Mouse (Mus musculus): ENCODE results near the gene Actr1b. TPM values are rescaled to one million over a fixed set of nuclear protein-coding genes. Genes with fewer than 3 reads are reported as not detected.
A peak's percentile ranks its signal among the peaks of the same experiment; 100 is the strongest.

Gene Actr1b
- 97.8 and 99.8 TPM in 2 replicates for polyA plus RNA-seq (2015; fragmentation: Nextera tagmentation; extraction: Ambion mirVana)

GRCm38 (mm10) chr1:36714311-36714710 lies at the start of gene Actr1b:
Actr1b (minus strand) TSS chr1:36714422.
- ATAC-seq (replicated peaks): no peak
- Histone ChIP-seq H3K36me3 (no peaks in the 10 kb centered on the region), H3K9ac (replicated peaks) (no peak within 1 kb of the TSS), H3K4me1 (peaks cover 6% of the 10 kb centered on the region; the same call in 1 of the 2 replicates), H3K27me3 (no peaks in the 10 kb centered on the region), H3K27ac (replicated peaks) (no peak within 1 kb of the TSS), H3K4me2 (replicated peaks) (no peak within 1 kb of the TSS), H3K9me3 (no peaks in the 10 kb centered on the region), H3K4me3 (no peak within 1 kb of the TSS)
- WGBS: 83% methylated on average over 5 of the region's 5 CpGs

DNA sequence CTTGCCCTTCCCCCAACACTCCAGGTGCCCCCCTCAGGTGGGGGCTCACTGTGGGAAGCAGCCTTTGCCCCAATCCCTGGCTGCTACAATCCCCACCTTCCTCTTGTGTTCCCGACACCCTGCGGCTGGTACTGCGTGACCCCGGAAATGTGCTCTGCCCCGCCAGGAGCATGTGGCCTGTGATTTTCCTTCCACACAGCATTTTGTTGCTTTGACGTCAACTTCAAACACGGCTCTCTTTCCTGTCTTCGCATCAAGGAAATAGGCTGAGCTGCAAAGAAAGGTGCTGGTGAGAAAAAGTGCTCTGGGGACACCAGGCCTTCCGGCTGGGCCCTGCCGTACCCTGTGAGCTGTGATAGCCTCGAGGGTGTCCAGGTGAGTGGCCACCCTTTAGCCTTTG lies 47.3 kb upstream of the Actr1b start, which contains the start of gene Zap70:
Zap70 (plus strand) TSS at position 231 of the 400 bp plus-strand sequence.
- Histone ChIP-seq H3K4me3 (no peak within 1 kb of the TSS), H3K4me2 (replicated peaks) (no peak within 1 kb of the TSS), H3K9me3 (no peaks in the 10 kb centered on the region), H3K4me1 (no peaks in the 10 kb centered on the region), H3K9ac (replicated peaks) (no peak within 1 kb of the TSS), H3K27me3 (no peaks in the 10 kb centered on the region), H3K36me3 (no peaks in the 10 kb centered on the region), H3K27ac (replicated peaks) (no peak within 1 kb of the TSS)
- WGBS: 84% methylated on average over 11 of the region's 11 CpGs
- ATAC-seq (replicated peaks): no peak

- no peak overlapping the region for H3K4me3 ChIP-seq
- H3K9ac ChIP-seq (replicated peaks): no peak overlapping the region
- no peak for ATAC-seq (replicated peaks)
- H3K9me3 ChIP-seq: no peaks in the 10 kb centered on the region
- H3K27me3 ChIP-seq: no peaks in the 10 kb centered on the region
- H3K36me3 ChIP-seq: no peaks in the 10 kb centered on the region
- H3K27ac ChIP-seq (replicated peaks): no peak overlapping the region
- WGBS: 90% methylated on average over 8 of the region's 8 CpGs
- no peaks in the 10 kb centered on the region for H3K4me1 ChIP-seq
- no peak overlapping the region for H3K4me2 ChIP-seq (replicated peaks)
Measured at GRCm38 (mm10) chr1:36761061-36761460, 46.8 kb upstream of the Actr1b start.

GRCm38 (mm10) chr1:36760401-36760800 lies 46.2 kb upstream of the Actr1b start:
- Histone ChIP-seq H3K36me3 (no peaks in the 10 kb centered on the region), H3K4me1 (no peaks in the 10 kb centered on the region), H3K9ac (replicated peaks) (no peak overlapping the region), H3K9me3 (no peaks in the 10 kb centered on the region), H3K4me3 (no peak overlapping the region), H3K4me2 (replicated peaks) (no peak overlapping the region), H3K27ac (replicated peaks) (no peak overlapping the region), H3K27me3 (no peaks in the 10 kb centered on the region)
- no peak for ATAC-seq (replicated peaks)
- 79% methylated on average over 9 of the region's 9 CpGs for WGBS

DNA sequence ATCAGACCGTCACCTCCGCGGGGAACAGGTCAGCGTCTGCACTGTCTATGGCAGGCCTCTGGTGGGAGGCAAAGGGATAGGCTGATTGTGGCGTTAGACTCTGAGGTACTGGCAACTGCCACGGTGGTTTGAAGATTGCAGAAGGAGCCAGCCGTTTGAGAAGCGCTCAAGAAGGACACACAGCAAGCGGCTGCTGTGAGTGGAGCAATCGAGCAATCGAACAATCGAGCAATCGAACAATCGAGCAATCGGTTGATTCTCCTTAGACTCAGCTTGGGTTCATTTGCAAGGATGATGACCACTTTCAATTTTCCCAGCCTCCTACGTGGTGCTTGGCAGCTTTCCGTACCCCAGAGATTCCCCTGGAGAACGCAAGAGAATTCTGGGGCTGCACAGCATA lies 44.9 kb upstream of the Actr1b start:
- no peak overlapping the region for H3K4me2 ChIP-seq (replicated peaks)
- WGBS: 90% methylated on average over 18 of the region's 18 CpGs
- H3K4me3 ChIP-seq: no peak overlapping the region
- no peak for ATAC-seq (replicated peaks)
- H3K4me1 ChIP-seq: no peaks in the 10 kb centered on the region
- no peak overlapping the region for H3K27ac ChIP-seq (replicated peaks)
- H3K9ac ChIP-seq (replicated peaks): no peak overlapping the region
- H3K36me3 ChIP-seq: no peaks in the 10 kb centered on the region
- H3K27me3 ChIP-seq: no peaks in the 10 kb centered on the region
- no peaks in the 10 kb centered on the region for H3K9me3 ChIP-seq

DNA sequence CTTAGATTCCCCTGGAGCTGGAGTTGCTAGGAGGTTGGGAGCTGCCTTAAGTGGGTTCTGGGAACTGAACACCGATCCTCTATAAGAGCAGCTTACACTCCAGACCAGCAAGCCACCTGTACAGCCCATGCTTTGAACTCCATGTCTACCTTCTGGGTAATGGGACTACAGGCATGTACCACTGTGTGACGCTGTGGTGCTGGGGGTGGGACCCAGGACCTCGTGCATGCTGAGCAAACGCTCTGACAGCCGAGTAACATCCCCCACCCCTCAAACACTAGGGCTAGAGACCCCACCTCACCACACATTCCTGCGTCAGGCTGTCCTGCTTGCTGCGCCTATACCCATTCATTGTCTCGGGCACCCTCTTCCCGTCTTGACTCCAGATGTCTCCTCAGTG lies 44.3 kb upstream of the Actr1b start:
- 89% methylated on average over 9 of the region's 9 CpGs for WGBS
- H3K27ac ChIP-seq (replicated peaks): no peak overlapping the region

DNA sequence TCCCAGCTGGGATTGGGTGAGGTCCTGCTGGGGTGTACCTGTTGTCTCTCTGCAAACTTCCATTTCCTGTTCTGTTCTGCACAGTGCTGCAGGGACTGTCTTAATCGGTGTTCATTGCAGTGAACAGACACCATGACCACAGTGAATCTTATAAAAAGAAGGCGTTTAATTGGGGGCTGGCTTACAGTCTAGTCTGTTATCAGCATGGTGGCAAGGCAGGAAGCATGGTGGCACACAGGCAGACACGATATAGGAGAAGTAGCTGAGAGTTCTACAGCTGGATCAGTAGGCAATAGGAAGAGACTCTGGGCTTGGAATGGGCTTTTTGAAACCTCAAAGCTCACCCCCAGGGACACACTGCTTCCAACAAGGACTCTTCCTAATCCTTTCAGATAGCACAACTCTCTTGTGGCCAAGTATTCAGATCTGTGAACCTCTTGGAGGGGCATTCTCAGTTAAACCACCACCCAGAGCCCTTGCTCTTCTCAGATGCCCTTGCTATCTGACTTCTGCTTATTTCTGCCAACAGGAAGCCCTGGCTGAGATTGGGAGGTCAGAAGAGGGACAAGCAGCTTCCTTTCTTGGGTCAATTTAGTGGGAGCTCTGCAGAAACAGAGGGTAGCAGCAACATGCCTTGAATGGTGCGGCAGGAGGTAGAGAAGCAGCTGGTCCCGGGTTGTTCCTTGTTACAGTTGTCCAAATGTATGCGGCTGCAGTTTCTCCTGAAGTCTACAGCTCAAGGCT lies 39.9 kb upstream of the Actr1b start:
- Histone ChIP-seq H3K27ac (replicated peaks) (no peak overlapping the region), H3K36me3 (no peaks in the 10 kb centered on the region), H3K9me3 (no peaks in the 10 kb centered on the region), H3K27me3 (no peaks in the 10 kb centered on the region), H3K4me1 (no peaks in the 10 kb centered on the region), H3K9ac (replicated peaks) (no peak overlapping the region), H3K4me2 (replicated peaks) (no peak overlapping the region), H3K4me3 (no peak overlapping the region)
- 89% methylated on average over 6 of the region's 6 CpGs for WGBS
- no peak for ATAC-seq (replicated peaks)

More for the DNA sequence above, 44.3 kb upstream of the Actr1b start:
- no peak overlapping the region for H3K9ac ChIP-seq (replicated peaks)
- no peak overlapping the region for H3K4me2 ChIP-seq (replicated peaks)
- H3K9me3 ChIP-seq: no peaks in the 10 kb centered on the region
- no peak for ATAC-seq (replicated peaks)
- no peaks in the 10 kb centered on the region for H3K36me3 ChIP-seq
- H3K4me1 ChIP-seq: no peaks in the 10 kb centered on the region
- H3K27me3 ChIP-seq: no peaks in the 10 kb centered on the region
- no peak overlapping the region for H3K4me3 ChIP-seq

DNA sequence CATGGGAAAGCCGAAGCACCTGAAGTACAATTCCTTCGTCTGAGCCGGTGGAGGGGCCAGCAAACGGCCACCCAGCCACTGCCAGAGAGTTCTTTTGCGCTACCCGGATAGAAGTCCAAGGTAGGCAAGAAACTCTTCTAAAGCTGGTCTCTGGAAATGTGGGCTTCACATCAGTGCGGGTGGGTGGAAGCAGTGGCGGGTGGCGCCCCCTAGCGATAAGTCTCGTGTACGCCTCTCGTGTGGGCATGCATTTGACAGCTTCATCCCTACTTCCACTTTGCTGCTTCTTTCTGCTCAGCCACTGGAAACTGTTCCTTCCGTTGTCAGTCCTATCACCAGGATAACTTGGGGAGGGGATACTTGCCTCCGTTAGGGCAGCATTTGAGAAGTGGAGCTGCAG lies 32.2 kb upstream of the Actr1b start:
- Histone ChIP-seq H3K36me3 (no peaks in the 10 kb centered on the region), H3K27me3 (peaks cover 3% of the 10 kb centered on the region; the same call in 1 of the 2 replicates), H3K9me3 (no peaks in the 10 kb centered on the region), H3K4me2 (replicated peaks) (no peak overlapping the region), H3K27ac (replicated peaks) (no peak overlapping the region), H3K4me3 (no peak overlapping the region), H3K4me1 (peaks cover 10% of the 10 kb centered on the region), H3K9ac (replicated peaks) (no peak overlapping the region)
- 43% methylated on average over 15 of the region's 15 CpGs for WGBS
- ATAC-seq (replicated peaks): no peak

GRCm38 (mm10) chr1:36745661-36746060 lies 31.4 kb upstream of the Actr1b start:
- no peak for ATAC-seq (replicated peaks)
- H3K36me3 ChIP-seq: no peaks in the 10 kb centered on the region
- H3K9me3 ChIP-seq: no peaks in the 10 kb centered on the region
- no peak overlapping the region for H3K4me2 ChIP-seq (replicated peaks)
- WGBS: 41% methylated on average over 4 of the region's 4 CpGs
- no peak overlapping the region for H3K4me3 ChIP-seq
- peaks cover 10% of the 10 kb centered on the region for H3K4me1 ChIP-seq
- H3K9ac ChIP-seq (replicated peaks): no peak overlapping the region
- H3K27me3 ChIP-seq: peaks cover 3% of the 10 kb centered on the region; the same call in 1 of the 2 replicates
- H3K27ac ChIP-seq (replicated peaks): no peak overlapping the region

DNA sequence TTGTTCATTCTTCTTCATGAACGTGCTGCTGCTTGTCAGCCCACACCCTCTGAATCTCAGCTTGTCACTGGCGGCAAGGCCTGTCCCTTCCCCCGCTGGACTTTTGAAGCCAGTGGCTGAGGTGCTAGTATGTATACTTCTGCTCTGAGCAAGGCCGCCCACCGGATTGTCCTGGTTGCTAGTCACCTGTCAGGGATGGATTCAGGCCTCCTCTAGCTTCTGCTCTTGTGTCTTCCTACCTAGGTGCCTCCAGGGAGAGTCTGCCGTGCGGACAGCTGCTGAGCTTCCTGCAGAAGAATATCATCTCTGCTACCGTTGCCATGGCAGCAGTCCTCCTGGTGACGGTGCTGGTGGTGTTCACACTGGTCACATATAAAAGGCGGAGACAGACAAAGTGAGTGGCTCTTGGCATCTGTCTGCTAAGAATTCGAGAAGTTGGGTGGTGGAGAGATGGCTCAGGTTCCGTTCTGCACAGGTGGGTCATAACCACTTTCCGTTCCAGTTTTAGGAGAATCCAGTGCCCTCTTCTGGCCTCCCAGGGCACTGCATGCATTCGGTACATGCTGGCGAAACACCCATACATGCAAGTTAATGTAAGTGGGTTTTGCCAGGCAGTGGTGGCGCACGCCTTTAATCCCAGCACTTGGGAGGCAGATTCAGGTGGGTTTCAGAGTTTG lies 30.2 kb upstream of the Actr1b start:
- Histone ChIP-seq H3K27me3 (peaks cover 3% of the 10 kb centered on the region; the same call in 1 of the 2 replicates), H3K4me2 (replicated peaks) (peak overlapping the region; percentile 43), H3K9ac (replicated peaks) (no peak overlapping the region), H3K4me3 (peak overlapping the region; percentile 27), H3K36me3 (no peaks in the 10 kb centered on the region), H3K27ac (replicated peaks) (0 out of 2 replicates have a peak overlapping the region, but pooled peaks have one; percentile 12), H3K4me1 (peaks cover 10% of the 10 kb centered on the region), H3K9me3 (no peaks in the 10 kb centered on the region)
- ATAC-seq (replicated peaks): peak; percentile 88
- WGBS: 23% methylated on average over 17 of the region's 17 CpGs

DNA sequence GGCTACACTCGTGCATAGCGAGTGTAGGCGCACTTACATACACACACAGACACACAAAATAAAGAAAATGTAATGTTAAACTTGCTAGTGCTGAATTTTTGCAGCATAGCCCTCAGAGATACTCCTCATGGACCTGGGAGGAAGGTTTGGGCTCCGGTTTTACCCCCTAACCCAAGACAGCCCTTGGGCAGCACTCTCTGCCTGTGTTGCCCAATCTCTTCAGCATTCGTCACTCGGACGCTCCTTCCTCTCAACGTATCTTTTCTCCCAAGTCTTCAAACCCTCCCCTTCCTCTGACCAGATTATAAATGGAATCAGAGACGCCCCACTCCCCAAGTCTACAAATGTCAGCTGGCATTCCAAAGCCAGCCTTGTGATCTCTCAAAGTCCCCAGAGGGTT lies 28.8 kb upstream of the Actr1b start:
- 83% methylated on average over 9 of the region's 9 CpGs for WGBS
- no peak for ATAC-seq (replicated peaks)
- no peak overlapping the region for H3K9ac ChIP-seq (replicated peaks)

DNA sequence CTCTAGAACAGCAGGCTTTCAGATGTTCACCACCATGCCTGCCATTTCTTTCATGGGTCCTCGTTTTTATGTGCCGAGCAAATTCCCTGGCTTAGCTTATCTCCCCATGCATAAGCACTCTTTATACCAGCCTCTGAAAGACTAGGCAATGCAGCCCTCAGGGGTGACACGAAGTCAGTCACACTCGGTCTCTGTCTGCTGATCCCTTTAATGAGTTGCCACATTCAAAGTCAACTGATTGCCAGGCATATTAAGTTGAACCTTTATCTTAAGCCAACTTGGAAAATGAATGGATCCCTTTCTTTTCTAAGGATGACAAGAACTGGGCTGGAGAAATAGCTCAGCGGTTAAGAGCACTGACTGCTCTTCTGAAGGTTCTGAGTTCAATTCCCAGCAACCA lies 25.0 kb upstream of the Actr1b start:
- 68% methylated on average over 5 of the region's 5 CpGs for WGBS
- ATAC-seq (replicated peaks): no peak
- Histone ChIP-seq H3K4me3 (no peak overlapping the region), H3K9ac (replicated peaks) (no peak overlapping the region), H3K4me2 (replicated peaks) (no peak overlapping the region), H3K4me1 (peaks cover 4% of the 10 kb centered on the region), H3K36me3 (no peaks in the 10 kb centered on the region), H3K9me3 (no peaks in the 10 kb centered on the region), H3K27me3 (peaks cover 3% of the 10 kb centered on the region; the same call in 1 of the 2 replicates), H3K27ac (replicated peaks) (no peak overlapping the region)

More for the DNA sequence above, 28.8 kb upstream of the Actr1b start:
- Histone ChIP-seq H3K36me3 (no peaks in the 10 kb centered on the region), H3K27me3 (peaks cover 3% of the 10 kb centered on the region; the same call in 1 of the 2 replicates), H3K4me2 (replicated peaks) (no peak overlapping the region), H3K4me1 (peaks cover 10% of the 10 kb centered on the region), H3K9me3 (no peaks in the 10 kb centered on the region), H3K27ac (replicated peaks) (no peak overlapping the region), H3K4me3 (no peak overlapping the region)

Data from forebrain, embryonic 15.5 days (tissue).